Mouse (Mus musculus): Measurements from ENCODE around the gene Trmt112. TPM values are rescaled to one million over a fixed set of nuclear protein-coding genes. Genes with fewer than 3 reads are reported as not detected.

Trmt112 gene
- polyA plus RNA-seq, 1 experiment, result 28.6 TPM

DNA sequence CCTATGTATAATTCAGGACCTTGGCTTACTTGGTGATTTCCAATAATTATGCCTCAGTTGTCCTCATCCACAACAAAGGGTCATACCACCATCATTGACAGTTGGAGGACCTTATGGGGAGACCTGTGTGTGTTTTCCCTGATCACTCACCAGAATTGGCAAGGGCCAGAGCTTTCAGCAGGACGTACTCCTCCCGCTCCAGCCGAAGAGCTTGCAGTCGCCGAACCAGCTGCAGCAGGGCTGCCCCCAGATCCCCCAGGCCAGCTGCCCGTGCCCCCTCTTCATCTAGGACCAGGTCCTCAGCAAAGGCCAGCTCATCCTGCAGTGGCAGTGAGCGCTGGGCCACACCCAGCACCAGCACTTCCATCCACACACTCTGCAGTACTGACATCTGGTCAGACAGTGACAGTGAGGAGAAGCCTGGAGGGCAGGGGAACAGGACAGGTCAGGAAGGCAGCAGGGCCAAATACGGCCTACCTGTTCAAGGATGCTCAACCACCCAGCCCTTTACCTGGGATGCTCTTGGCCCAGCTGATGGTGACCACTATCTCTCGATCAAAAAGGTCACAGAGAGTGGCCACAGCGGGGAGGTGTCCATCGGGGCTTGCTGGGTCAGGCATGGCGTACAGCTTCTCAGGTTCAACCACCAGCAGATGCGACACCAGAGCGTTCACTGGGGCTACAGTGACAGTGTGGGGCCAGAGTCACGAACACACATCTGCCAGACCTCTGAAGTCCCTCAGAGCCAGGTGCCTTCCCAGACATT lies 2.9 kb downstream of the Trmt112 start:
- Histone ChIP-seq H3K4me1 (ENCODE audit: control insufficient read depth, insufficient read depth, low read length) (no peaks in the 10 kb centered on the region; the same call in 1 of the 2 replicates), H3K4me3 (replicated peaks; ENCODE audit: control insufficient read depth, low read depth, low read length) (no peak overlapping the region), H3K27ac (ENCODE audit: control insufficient read depth, insufficient read depth, low read depth, low read length, poor library complexity) (no peak overlapping the region)
- TF ChIP-seq POLR2A (IDR thresholded peaks at IDR 0.05; ENCODE audit: borderline replicate concordance, control insufficient read depth, low read depth, low read length), result no peak
- 89% methylated on average over 15 of the region's 15 CpGs for WGBS

DNA sequence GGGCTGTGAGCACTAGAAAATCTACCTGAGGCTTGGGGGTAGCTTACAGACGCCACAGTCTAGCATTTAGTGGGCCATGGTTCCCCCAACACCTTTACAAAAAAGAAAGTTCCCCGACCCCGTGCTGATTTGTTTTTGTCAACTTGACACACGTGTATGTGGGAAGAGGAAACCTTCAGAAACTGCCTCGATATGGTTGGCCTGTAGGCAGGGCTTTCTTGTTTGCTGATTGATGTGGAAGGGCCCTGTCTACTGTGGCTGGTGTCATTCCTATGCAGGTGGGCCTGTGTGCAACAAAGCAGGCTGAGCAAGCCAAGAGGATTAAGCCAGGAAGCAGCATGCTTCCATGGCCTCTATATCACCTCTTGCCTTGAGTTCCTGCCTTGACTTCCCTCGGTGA lies 3.5 kb downstream of the Trmt112 start:
- H3K4me1 ChIP-seq (ENCODE audit: control insufficient read depth, insufficient read depth, low read length), result no peaks in the 10 kb centered on the region; the same call in 1 of the 2 replicates
- TF ChIP-seq CTCF (IDR thresholded peaks at IDR 0.05; ENCODE audit: control insufficient read depth, insufficient read depth, low read length), result no peak
- TF ChIP-seq POLR2A (IDR thresholded peaks at IDR 0.05; ENCODE audit: borderline replicate concordance, control insufficient read depth, low read depth, low read length), result no peak
- 71% methylated on average over 6 of the region's 6 CpGs for WGBS

GRCm38 (mm10) chr19:6913991-6914390 lies 4.5 kb downstream of the Trmt112 start:
- TF ChIP-seq CTCF (IDR thresholded peaks at IDR 0.05; ENCODE audit: control insufficient read depth, insufficient read depth, low read length), result no peak
- no peak for TF ChIP-seq POLR2A (IDR thresholded peaks at IDR 0.05; ENCODE audit: borderline replicate concordance, control insufficient read depth, low read depth, low read length)
- 88% methylated on average over 11 of the region's 11 CpGs for WGBS
- no peak overlapping the region for H3K27ac ChIP-seq (ENCODE audit: control insufficient read depth, insufficient read depth, low read depth, low read length, poor library complexity)

More for the DNA sequence above, 3.5 kb downstream of the Trmt112 start:
- H3K4me3 ChIP-seq (replicated peaks; ENCODE audit: control insufficient read depth, low read depth, low read length), result no peak overlapping the region
- no peak overlapping the region for H3K27ac ChIP-seq (ENCODE audit: control insufficient read depth, insufficient read depth, low read depth, low read length, poor library complexity)

GRCm38 (mm10) chr19:6914540-6914939 lies 5.0 kb downstream of the Trmt112 start:
- WGBS, result 92% methylated on average over 9 of the region's 9 CpGs
- no peaks in the 10 kb centered on the region; the same call in 1 of the 2 replicates for H3K4me1 ChIP-seq (ENCODE audit: control insufficient read depth, insufficient read depth, low read length)
- TF ChIP-seq POLR2A (IDR thresholded peaks at IDR 0.05; ENCODE audit: borderline replicate concordance, control insufficient read depth, low read depth, low read length) (no peak), CTCF (IDR thresholded peaks at IDR 0.05; ENCODE audit: control insufficient read depth, insufficient read depth, low read length) (no peak)
- no peak overlapping the region for H3K27ac ChIP-seq (ENCODE audit: control insufficient read depth, insufficient read depth, low read depth, low read length, poor library complexity)
- no peak overlapping the region for H3K4me3 ChIP-seq (replicated peaks; ENCODE audit: control insufficient read depth, low read depth, low read length)

More at GRCm38 (mm10) chr19:6913991-6914390, 4.5 kb downstream of the Trmt112 start:
- H3K4me1 ChIP-seq (ENCODE audit: control insufficient read depth, insufficient read depth, low read length), result no peaks in the 10 kb centered on the region; the same call in 1 of the 2 replicates
- no peak overlapping the region for H3K4me3 ChIP-seq (replicated peaks; ENCODE audit: control insufficient read depth, low read depth, low read length)

GRCm38 (mm10) chr19:6915276-6915675 lies 5.8 kb downstream of the Trmt112 start:
- peaks cover 1% of the 10 kb centered on the region; the same call in 1 of the 2 replicates for H3K4me1 ChIP-seq (ENCODE audit: control insufficient read depth, insufficient read depth, low read length)
- TF ChIP-seq POLR2A (IDR thresholded peaks at IDR 0.05; ENCODE audit: borderline replicate concordance, control insufficient read depth, low read depth, low read length) (no peak), CTCF (IDR thresholded peaks at IDR 0.05; ENCODE audit: control insufficient read depth, insufficient read depth, low read length) (no peak)
- WGBS, result 69% methylated on average over 4 of the region's 4 CpGs
- no peak overlapping the region for H3K27ac ChIP-seq (ENCODE audit: control insufficient read depth, insufficient read depth, low read depth, low read length, poor library complexity)
- no peak overlapping the region for H3K4me3 ChIP-seq (replicated peaks; ENCODE audit: control insufficient read depth, low read depth, low read length)

- Histone ChIP-seq H3K27ac (ENCODE audit: control insufficient read depth, insufficient read depth, low read depth, low read length, poor library complexity) (no peak overlapping the region), H3K4me3 (replicated peaks; ENCODE audit: control insufficient read depth, low read depth, low read length) (no peak overlapping the region), H3K4me1 (ENCODE audit: control insufficient read depth, insufficient read depth, low read length) (peaks cover 1% of the 10 kb centered on the region; the same call in 1 of the 2 replicates)
- TF ChIP-seq POLR2A (IDR thresholded peaks at IDR 0.05; ENCODE audit: borderline replicate concordance, control insufficient read depth, low read depth, low read length) (no peak), CTCF (IDR thresholded peaks at IDR 0.05; ENCODE audit: control insufficient read depth, insufficient read depth, low read length) (no peak)
- 82% methylated on average over 4 of the region's 4 CpGs for WGBS
Measured at GRCm38 (mm10) chr19:6916496-6916895, 7.0 kb downstream of the Trmt112 start.

- Histone ChIP-seq H3K27ac (ENCODE audit: control insufficient read depth, insufficient read depth, low read depth, low read length, poor library complexity) (no peak overlapping the region), H3K4me1 (ENCODE audit: control insufficient read depth, insufficient read depth, low read length) (peaks cover 3% of the 10 kb centered on the region; the same call in 1 of the 2 replicates), H3K4me3 (replicated peaks; ENCODE audit: control insufficient read depth, low read depth, low read length) (no peak overlapping the region)
- WGBS, result 89% methylated on average over 4 of the region's 4 CpGs
- no peak for TF ChIP-seq POLR2A (IDR thresholded peaks at IDR 0.05; ENCODE audit: borderline replicate concordance, control insufficient read depth, low read depth, low read length)
- TF ChIP-seq CTCF (IDR thresholded peaks at IDR 0.05; ENCODE audit: control insufficient read depth, insufficient read depth, low read length), result no peak
Measured at GRCm38 (mm10) chr19:6918321-6918720, 8.8 kb downstream of the Trmt112 start.

DNA sequence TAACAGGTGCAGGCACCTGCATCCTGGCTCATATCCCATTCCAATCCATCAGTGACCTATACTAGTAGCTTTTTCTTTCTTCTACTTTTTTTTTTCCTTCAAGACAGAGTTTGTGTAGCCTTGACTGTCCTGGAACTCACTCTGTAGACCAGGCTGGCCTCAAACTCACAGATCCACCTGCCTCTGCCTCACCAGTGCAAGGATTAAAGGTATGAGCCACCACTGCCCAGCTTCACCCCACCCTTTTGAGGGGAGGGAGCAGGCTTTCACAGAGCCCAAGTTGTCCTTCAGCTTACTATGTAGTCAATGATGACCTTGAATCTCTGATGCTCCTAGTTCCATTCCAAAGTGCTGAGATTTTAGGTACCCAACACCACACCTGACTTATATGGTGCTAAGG lies 9.9 kb downstream of the Trmt112 start:
- Histone ChIP-seq H3K4me3 (replicated peaks; ENCODE audit: control insufficient read depth, low read depth, low read length) (no peak overlapping the region), H3K27ac (ENCODE audit: control insufficient read depth, insufficient read depth, low read depth, low read length, poor library complexity) (no peak overlapping the region), H3K4me1 (ENCODE audit: control insufficient read depth, insufficient read depth, low read length) (peaks cover 3% of the 10 kb centered on the region; the same call in 1 of the 2 replicates)
- no peak for TF ChIP-seq CTCF (IDR thresholded peaks at IDR 0.05; ENCODE audit: control insufficient read depth, insufficient read depth, low read length)
- no peak for TF ChIP-seq POLR2A (IDR thresholded peaks at IDR 0.05; ENCODE audit: borderline replicate concordance, control insufficient read depth, low read depth, low read length)
